Mouse (Mus musculus): ENCODE measurements at regions not wholly inside any gene's neighbourhood (a gene's known extent, or its start where the extent isn't known, plus 50 kb on each side); places are given as distances from the start of the nearest gene placed in this dataset.
A peak's percentile ranks its signal among the peaks of the same experiment; 100 is the strongest.

GRCm38 (mm10) chr5:114512756-114513155, 55.1 kb upstream of the Fam222a start:
- no peaks in the 10 kb centered on the region for H3K36me3 ChIP-seq (ENCODE audit: insufficient read depth, low read length)
- no peak for DNase-seq (ENCODE audit: low spot score)
- no peak overlapping the region for H3K9ac ChIP-seq (ENCODE audit: low read depth, low read length)
- H3K4me3 ChIP-seq (replicated peaks; ENCODE audit: low read depth, low read length), result no peak overlapping the region
- H3K9me3 ChIP-seq (replicated peaks; ENCODE audit: low read length), result no peaks in the 10 kb centered on the region
- 0 out of 2 replicates have a peak overlapping the region, but pooled peaks have one; percentile 4 for H3K4me2 ChIP-seq (ENCODE audit: low read length)
- H3K4me1 ChIP-seq (replicated peaks; ENCODE audit: insufficient read depth, low read length), result 0 out of 2 replicates have a peak, but pooled peaks cover 7% of the 10 kb centered on the region
- WGBS, result 25% methylated on average over 9 of the region's 9 CpGs
- TF ChIP-seq CTCF (IDR thresholded peaks at IDR 0.05; ENCODE audit: low read depth), result no peak
- H3K27me3 ChIP-seq (ENCODE audit: insufficient read depth, low read length), result no peaks in the 10 kb centered on the region
- H3K27ac ChIP-seq, result no peak overlapping the region
- no peak for ATAC-seq (replicated peaks; ENCODE audit: low FRiP score, low read depth)

GRCm38 (mm10) chr5:114513911-114514457, 53.8 kb upstream of the Fam222a start:
- Histone ChIP-seq H3K27me3 (ENCODE audit: insufficient read depth, low read length) (no peaks in the 10 kb centered on the region), H3K36me3 (ENCODE audit: insufficient read depth, low read length) (no peaks in the 10 kb centered on the region), H3K4me3 (replicated peaks; ENCODE audit: low read depth, low read length) (no peak overlapping the region), H3K4me1 (replicated peaks; ENCODE audit: insufficient read depth, low read length) (0 out of 2 replicates have a peak, but pooled peaks cover 7% of the 10 kb centered on the region), H3K4me2 (ENCODE audit: low read length) (peak overlapping the region; percentile 23; the same call in 1 of the 2 replicates), H3K27ac (no peak overlapping the region), H3K9me3 (replicated peaks; ENCODE audit: low read length) (no peaks in the 10 kb centered on the region), H3K9ac (ENCODE audit: low read depth, low read length) (no peak overlapping the region)
- no peak for DNase-seq (ENCODE audit: low spot score)
- no peak for TF ChIP-seq CTCF (IDR thresholded peaks at IDR 0.05; ENCODE audit: low read depth)
- no peak for ATAC-seq (replicated peaks; ENCODE audit: low FRiP score, low read depth)
- WGBS, result 10% methylated on average over 10 of the region's 10 CpGs

GRCm38 (mm10) chr5:114517010-114517409, 50.8 kb upstream of the Fam222a start:
- WGBS, result 79% methylated on average over 4 of the region's 4 CpGs
- H3K36me3 ChIP-seq (ENCODE audit: insufficient read depth, low read length), result no peaks in the 10 kb centered on the region
- ATAC-seq (replicated peaks; ENCODE audit: low FRiP score, low read depth) (no peak), DNase-seq (ENCODE audit: low spot score) (no peak)
- H3K27ac ChIP-seq, result no peak overlapping the region
- no peak for TF ChIP-seq CTCF (IDR thresholded peaks at IDR 0.05; ENCODE audit: low read depth)
- no peak overlapping the region for H3K4me3 ChIP-seq (replicated peaks; ENCODE audit: low read depth, low read length)
- no peaks in the 10 kb centered on the region for H3K9me3 ChIP-seq (replicated peaks; ENCODE audit: low read length)
- no peak overlapping the region for H3K9ac ChIP-seq (ENCODE audit: low read depth, low read length)
- H3K4me1 ChIP-seq (replicated peaks; ENCODE audit: insufficient read depth, low read length), result 0 out of 2 replicates have a peak, but pooled peaks cover 7% of the 10 kb centered on the region
- no peaks in the 10 kb centered on the region for H3K27me3 ChIP-seq (ENCODE audit: insufficient read depth, low read length)
- no peak overlapping the region for H3K4me2 ChIP-seq (ENCODE audit: low read length)

- no peaks in the 10 kb centered on the region for H3K27me3 ChIP-seq (ENCODE audit: insufficient read depth, low read length)
- H3K4me2 ChIP-seq (ENCODE audit: low read length), result no peak overlapping the region
- no peak overlapping the region for H3K4me3 ChIP-seq (replicated peaks; ENCODE audit: low read depth, low read length)
- no peaks in the 10 kb centered on the region for H3K9me3 ChIP-seq (replicated peaks; ENCODE audit: low read length)
- ATAC-seq (replicated peaks; ENCODE audit: low FRiP score, low read depth), result no peak
- TF ChIP-seq CTCF (IDR thresholded peaks at IDR 0.05; ENCODE audit: low read depth), result no peak
- no peak overlapping the region for H3K9ac ChIP-seq (ENCODE audit: low read depth, low read length)
- H3K36me3 ChIP-seq (ENCODE audit: insufficient read depth, low read length), result no peaks in the 10 kb centered on the region
- 81% methylated on average over 2 of the region's 2 CpGs for WGBS
- no peak overlapping the region for H3K27ac ChIP-seq
- no peak for DNase-seq (ENCODE audit: low spot score)
- H3K4me1 ChIP-seq (replicated peaks; ENCODE audit: insufficient read depth, low read length), result 0 out of 2 replicates have a peak, but pooled peaks cover 7% of the 10 kb centered on the region
These were observed 49.8 kb upstream of the Fam222a start for GRCm38 (mm10) chr5:114518012-114518411.
